Mouse (Mus musculus): ENCODE data around the gene Erh. TPM values are rescaled to one million over a fixed set of nuclear protein-coding genes. Genes with fewer than 3 reads are reported as not detected.
A peak's percentile ranks its signal among the peaks of the same experiment; 100 is the strongest.

Gene Erh
- total RNA-seq (2021) = 10 to 100 TPM; 10.7 to 19.9 TPM
- long read RNA-seq, experiment 1, transcript Erh-201 (4 exons, 1,293 nt) = major isoform, 117 of 128 reads
- long read RNA-seq, experiment 1, partial matches to known transcripts = 2 of 128 reads
- long read RNA-seq, experiment 1, other reads (novel, unspliced or antisense) = 5 of 128 reads
- long read RNA-seq, experiment 2, transcript Erh-201 (4 exons, 1,293 nt) = major isoform, 155 of 175 reads
- long read RNA-seq, experiment 2, transcript Erh-202 (5 exons, 506 nt) = minor isoform, 15 of 175 reads
- long read RNA-seq, experiment 2, partial matches to known transcripts = 0 of 175 reads
- long read RNA-seq, experiment 2, other reads (novel, unspliced or antisense) = 5 of 175 reads

DNA sequence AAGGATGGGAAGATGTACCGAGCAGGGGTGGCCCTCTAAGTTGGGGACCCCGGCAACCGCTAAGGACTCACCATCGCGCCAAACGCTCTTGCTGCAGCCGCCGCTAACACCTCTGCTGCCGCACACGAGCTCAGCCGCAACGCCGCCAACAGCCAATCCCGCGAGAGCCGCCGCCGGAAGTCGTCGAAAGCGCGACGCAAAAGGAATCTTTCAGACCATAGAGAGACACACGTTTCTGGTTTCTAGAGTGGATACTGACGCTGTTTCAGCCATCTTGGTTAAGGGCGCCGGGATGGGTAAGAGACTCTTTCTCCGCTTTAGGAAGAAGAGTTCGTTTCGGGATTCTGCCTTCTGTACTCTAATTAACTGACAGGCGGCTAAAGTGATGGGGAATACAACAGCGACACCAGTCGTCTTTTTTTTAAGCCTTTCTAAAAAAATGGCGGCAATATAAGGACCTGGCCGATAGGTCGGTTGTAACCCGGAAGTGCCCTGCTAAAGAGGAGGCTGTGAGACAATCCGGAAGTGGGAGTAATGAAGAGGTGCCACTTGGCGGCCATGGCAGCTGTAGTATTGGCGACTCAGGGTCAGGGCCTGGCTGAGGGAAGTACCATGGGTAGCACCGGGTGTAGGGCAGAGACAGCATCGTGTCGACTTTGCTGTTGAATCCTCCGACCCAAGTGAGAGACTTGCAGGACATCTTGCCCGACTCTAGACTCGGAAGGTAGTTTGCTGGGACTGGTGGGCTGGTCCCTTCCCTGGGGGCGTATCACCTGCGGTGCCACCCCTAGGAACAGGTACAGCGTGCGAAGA, at the start of gene Erh, which contains the start of gene Slc39a9:
TSS of gene Erh (minus strand) at position 649 of the 813 bp plus-strand sequence.
TSS of gene Slc39a9 (plus strand) at position 191 of the 813 bp plus-strand sequence.
- DNase-seq = peak; percentile 88 to 89
- intact Hi-C loops (cut with DNase I) = no loop called here

DNA sequence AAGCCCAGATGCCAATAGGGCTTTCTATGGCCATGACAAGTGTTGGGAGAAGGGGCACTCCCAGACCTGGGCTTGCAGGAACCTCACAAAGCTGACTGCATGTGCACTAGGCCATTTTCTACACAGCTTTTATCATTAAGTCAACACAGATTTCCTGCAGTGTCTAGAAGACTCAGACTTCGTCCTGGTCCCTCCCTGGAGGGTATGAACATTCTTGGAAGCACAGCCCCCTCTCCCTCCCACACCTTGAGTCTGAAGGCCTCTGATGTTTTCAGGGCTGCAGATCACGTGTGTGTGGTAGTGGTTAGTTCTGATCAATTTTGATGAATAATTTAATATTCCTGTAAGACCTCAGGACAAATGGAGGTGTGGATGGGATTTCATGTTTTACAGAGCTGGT, 49.6 kb upstream of the Erh start:
- DNase-seq = no peak
- intact Hi-C loops (cut with DNase I) = no loop called here

DNA sequence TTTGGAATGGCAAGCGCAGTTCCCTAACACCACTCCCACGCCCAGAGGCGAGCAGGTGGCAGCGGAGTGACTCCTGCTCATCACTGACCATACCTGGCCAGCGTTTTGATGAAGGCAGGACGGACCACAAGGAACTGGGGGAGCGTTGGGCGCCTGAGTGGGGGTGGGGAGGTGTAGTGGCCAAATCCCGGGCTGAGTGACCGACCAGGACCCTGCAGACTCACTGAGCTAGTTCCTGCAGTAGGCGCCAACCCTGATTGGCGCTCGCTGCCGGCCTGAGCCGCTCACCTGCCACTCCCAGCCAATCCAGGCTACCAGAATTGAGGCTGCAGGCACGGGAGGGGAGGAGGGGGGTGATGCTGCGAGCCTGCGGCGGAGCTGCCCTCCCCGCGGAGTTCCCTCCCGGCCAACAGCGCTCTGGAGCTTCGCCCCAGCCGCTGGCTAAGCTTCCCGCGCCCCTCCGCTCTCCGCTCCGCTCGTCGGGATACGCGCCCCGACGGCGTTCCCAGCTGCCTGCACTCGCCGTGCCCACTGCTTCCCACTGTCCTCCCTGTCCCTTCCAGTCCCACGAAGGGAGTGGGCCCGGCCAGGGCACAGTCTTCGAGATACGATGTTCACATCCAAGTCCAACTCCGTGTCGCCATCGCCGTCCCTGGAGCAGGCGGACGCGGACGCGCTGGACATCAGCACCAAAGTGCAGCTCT, 48.3 kb upstream of the Erh start, which contains the start of gene Plekhd1:
TSS of gene Plekhd1 (plus strand) at position 323 of the 704 bp plus-strand sequence.
- intact Hi-C loops (cut with DNase I) = no loop called here
- peak in 1 of 2 experiments; percentile 11 for DNase-seq

DNA sequence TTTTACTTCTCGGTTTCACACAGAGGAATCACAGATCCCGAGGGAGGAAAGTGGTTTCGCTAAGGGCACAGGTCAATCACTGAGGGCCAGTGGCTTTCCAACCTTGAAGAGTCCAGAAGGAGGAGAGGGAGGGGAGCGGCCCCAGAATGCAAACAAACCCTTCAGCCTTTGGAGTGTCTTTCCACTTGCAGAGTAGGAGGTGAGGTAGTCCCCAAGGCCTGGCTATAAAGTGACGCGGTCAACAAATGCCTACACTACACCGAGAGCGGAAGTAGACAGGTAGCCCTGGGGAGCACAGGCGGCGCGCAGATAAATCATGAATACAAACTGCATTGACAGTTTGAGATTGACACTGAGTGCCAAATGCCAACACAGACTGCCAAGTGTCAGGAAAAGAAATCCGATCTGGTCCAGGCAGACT, 47.5 kb upstream of the Erh start:
- peak in 1 of 2 experiments; percentile 14 for DNase-seq
- intact Hi-C loops (cut with DNase I) = no loop called here

DNA sequence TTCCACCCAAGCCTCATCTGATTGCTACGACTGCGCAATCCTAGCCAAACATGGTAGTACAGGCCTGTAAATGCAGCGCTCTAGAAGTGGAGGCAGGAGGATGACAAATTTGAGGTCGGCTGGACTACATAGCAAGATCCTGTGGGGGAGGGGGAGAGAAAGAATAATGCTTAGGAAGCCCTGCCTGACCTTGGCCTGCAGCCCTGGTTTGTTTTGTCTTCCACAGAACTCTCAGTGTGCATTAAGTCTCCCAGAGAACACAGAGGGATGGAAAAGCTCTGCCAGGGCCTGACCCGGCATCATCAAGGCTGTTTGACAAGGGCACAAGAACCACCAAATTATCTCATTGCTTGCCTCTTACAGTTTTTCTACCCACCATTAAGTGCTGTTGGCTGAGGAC, 45.6 kb upstream of the Erh start:
- no peak for DNase-seq
- intact Hi-C loops (cut with DNase I) = no loop called here

DNA sequence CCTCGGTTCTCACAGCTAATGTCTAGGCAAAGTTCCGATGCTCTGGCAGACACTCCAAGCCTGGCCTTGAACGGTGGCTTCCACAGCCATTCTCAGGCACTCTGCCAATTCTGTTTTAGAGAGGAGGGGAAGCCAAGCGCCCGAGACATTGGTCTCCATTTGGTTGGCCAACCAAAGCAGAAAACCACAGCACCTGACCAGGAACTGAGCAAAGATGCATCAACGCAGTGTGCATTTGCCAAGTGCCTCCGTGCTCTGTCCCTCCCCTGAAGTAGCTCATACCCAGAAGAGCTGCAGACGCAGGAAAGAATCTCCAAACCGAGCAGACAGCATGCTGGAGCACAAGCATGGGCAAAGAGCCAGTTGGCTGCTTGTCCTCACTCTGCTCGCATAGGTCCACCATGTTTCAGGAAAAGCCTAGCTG, 43.7 kb upstream of the Erh start:
- no peak for DNase-seq
- intact Hi-C loops (cut with DNase I) = no loop called here

DNA sequence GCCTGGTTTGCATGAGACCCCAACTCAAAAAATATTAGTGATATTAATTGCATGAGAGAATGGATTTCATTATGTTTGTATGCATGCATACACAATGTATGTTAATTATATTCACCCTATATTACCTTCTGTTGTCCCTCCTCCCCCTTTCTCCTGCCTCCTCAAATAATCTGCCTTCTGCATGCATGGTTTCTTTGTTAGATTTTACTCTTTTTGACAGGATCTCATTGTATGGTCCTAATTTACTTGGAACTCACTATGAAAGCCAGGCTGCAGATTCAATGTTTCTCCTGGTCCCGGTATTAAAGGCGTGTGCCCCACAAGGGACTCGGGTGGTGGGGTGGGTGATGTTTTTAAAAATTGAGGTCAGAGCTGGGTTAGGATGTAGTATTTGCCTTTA, 40.2 kb upstream of the Erh start:
- intact Hi-C loops (cut with DNase I) = no loop called here
- no peak for DNase-seq

DNA sequence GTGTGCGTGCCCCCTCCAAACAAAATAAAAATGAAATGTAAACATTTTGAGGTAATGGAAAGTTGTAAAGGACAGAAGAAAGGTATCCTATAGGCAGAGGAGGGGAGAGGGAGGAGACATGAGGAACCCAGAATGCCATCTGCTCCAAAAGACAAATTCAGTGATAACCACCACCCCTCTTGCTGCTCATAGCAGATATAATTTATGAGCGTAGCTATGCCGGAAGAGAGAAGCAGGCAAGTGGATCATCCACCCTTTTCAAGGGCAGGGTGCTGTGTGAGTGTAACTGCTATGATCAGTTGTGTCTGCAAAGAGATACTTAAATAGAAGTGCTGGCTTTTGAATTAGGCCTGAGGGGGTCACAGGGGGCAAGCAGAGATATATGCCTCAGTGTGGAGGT, 39.4 kb upstream of the Erh start:
- intact Hi-C loops (cut with DNase I) = no loop called here
- no peak for DNase-seq

DNA sequence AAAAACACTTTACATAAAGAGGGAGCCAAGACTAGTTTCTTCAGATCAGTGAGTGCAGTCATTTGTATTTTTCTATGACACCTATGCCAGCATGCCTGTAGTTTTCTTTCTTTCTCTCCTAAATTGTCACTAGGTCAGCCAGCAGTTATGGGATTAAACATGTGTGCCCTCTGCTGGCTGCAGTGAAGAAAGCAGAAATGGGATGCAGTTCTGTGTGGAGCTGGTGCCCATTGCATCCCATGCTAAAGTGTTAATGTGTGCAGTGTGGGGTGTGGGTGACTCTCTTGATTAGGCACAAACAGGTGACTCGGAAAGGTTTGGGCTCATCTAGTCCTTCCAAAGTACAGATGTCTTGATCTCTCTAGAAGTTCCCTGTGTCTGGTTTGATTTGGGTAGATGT, 37.2 kb upstream of the Erh start:
- intact Hi-C loops (cut with DNase I) = no loop called here
- no peak for DNase-seq

DNA sequence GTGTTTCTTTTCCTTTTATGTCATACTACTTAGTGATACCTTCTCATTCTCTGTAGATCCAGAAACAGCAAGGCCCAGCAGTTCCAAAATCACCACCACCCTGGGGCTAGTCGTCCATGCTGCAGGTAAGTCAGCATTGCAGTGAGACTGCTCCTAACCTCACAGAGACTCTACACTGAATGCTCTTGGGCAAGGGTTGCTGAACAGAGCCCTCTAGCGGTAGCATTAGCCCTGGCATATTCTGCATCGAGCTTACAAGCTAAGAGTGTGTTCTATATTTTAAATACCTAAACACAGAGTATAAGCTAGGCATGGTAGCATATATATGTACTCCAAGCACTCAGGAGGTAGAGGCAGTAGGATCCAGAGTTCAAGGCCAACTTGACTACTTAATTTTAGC, 29.0 kb upstream of the Erh start:
- intact Hi-C loops (cut with DNase I) = no loop called here
- DNase-seq = peak in 1 of 2 experiments; percentile 36

DNA sequence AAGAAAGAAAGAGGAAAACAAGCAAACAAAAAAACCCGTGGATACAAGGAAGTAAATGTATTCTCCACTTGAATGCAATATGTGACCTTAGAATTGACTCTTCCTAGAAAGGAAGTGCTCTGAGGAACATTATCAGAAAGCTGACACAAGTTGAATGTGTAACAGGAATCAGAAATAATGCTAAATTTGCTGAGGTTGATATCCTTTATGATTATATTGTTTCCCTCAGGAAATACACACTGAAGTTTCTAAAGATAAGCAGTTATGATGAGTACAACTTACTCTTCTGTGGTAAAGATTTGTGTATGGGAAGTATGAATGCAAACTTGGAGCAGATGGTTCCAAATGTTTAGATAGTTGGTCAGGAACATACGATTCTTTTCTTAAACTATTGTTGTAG, 24.2 kb upstream of the Erh start:
- intact Hi-C loops (cut with DNase I) = no loop called here
- DNase-seq = no peak

DNA sequence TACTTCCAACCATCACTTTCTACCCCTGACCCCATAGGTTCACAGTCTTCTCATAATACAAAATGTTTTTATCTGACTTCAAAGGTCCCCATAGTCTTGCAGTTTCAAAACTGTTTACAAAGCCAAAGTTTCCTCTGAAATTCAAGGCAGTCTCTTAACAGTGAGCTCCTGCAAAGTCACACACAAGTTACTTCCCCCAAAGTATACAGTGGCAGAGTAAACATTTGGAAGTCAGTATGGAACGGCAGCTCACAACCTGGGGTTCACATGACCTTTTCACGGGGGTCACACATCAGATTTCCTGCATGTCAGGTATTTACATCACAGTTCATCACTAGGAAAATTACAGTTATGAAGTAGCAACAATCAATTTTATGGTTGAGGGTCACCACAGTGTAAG, 19.8 kb upstream of the Erh start:
- no peak for DNase-seq
- intact Hi-C loops (cut with DNase I) = no loop called here

DNA sequence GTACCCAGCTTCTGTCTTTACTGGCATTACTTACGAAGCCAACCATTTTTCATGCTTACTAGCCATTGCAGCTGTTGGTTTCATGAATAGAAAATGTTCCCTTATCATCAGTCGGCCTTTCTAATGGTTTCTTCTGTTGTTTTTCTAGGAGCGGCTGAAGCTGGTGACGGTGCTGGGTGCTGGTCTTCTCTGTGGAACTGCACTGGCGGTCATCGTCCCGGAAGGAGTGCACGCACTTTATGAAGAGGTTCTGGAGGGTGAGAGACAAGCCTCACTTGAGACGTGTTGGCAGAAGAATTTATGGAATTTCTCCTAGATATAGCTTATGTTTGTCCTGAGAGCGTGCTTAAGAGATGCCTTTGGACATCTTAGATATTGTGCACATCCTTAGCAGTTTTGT, 18.2 kb upstream of the Erh start:
- intact Hi-C loops (cut with DNase I) = no loop called here
- DNase-seq = no peak

DNA sequence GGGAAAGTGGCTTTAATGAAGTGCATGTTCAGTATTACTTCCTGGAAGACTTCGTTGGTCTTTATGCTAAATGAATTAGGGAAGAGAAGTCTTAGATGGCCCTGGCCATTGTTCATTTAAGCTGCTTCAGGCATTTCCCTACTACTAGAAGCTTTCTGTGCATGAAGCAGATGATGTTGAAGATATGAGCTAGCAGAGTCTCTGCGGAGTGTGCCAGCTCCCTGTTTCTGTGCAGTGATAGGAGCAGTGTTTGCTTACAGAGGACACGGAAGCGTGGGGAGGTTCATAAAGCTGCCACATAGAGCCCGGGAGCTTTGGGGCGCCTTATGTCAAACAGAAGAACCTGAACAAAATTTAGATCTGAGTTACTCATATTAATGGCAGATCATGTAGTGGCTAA, 14.5 kb upstream of the Erh start:
- intact Hi-C loops (cut with DNase I) = no loop called here
- no peak for DNase-seq

DNA sequence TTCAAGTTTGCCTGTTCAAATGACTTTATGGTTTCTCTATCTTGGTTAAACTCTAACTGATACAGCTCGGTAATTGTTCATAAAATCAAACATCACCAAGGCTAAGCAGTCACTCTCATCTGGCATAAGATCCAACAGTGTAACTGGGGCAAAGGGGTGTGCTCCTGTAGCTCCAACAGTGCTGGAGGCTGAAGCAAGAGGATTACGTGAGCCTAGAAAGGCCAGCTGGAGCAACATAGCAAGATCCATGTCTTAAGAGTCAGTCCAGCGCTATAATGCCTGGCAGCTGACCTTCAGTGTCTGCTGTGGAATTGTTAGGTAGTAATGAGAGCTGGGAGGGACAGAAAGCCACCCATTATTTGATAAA, 10.5 kb upstream of the Erh start:
- DNase-seq = no peak

DNA sequence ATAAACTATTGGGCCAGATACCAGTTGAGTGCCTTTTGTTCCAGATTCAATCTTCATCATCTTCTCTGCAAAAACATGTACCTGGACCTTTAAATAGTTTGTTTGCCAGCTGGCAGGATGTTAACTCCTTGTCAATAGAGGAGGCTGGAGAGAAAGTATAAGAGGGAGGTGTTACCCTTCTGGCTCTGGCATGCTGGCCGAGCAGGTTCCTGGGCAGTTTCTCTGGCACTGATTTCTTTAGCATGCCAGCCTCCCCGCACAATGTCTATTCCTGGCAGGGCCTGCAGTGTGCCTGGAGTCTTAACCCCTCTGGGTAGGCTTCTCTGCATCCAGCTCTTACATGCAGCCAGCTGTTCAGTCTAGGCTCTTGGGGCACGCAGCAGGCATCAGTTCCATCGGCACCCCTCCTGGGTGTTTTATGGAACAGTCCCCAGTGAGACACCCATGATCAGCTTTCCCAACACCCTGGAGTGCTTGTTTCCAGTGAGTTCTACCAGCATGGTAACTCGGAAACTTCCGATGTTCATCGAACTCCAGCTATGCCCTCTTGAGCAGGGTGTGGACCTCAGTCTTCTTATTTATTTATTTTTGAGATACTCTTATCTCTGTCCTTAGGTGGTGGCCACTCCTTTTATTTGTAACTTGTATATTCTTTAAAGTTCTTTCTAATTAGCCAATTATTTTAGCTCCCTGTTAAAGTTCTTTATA, 10.0 kb upstream of the Erh start:
- intact Hi-C loops (cut with DNase I) = no loop called here
- DNase-seq = no peak

More for the DNA sequence above, 10.5 kb upstream of the Erh start:
- intact Hi-C loops (cut with DNase I) = no loop called here

DNA sequence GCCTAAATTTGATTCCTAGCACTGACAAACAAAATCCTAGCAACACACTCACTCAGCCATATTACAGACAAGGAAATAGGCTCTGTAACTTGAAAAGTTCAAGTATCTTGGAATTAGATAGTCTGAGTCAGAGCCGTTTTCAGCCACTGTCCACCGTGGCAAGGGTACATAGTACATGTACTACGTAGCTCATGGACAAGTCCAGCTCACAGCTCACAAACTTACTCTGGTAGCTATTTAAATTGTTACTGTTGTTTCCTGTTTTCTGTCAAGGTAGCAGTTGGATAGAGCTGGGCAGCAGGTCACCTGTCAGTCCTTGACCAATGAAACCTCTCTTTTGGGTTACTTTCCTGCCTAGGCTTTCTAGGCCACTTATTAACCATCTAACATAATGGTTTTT, 2.2 kb upstream of the Erh start:
- DNase-seq = no peak
- intact Hi-C loops (cut with DNase I) = no loop called here

DNA sequence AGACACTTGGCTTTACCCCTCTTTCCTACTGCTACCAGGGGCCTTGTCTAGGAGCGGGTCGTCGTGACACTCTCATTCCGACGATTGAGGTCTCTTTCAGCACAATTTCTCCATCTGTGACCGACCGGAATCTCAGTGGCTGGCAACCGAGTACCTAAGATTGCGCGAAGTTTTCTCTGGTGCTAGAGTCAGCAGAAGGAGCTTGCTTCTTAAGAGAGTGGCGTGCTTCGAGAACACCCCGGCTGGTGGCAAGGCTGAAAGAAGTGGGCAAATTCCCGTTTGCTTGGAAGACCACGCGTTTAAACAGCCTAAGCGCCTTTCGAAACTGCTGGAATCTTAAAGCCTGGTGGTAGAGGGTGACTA, 346 bp upstream of the Erh start:
- no peak for DNase-seq
- intact Hi-C loops (cut with DNase I) = no loop called here

DNA sequence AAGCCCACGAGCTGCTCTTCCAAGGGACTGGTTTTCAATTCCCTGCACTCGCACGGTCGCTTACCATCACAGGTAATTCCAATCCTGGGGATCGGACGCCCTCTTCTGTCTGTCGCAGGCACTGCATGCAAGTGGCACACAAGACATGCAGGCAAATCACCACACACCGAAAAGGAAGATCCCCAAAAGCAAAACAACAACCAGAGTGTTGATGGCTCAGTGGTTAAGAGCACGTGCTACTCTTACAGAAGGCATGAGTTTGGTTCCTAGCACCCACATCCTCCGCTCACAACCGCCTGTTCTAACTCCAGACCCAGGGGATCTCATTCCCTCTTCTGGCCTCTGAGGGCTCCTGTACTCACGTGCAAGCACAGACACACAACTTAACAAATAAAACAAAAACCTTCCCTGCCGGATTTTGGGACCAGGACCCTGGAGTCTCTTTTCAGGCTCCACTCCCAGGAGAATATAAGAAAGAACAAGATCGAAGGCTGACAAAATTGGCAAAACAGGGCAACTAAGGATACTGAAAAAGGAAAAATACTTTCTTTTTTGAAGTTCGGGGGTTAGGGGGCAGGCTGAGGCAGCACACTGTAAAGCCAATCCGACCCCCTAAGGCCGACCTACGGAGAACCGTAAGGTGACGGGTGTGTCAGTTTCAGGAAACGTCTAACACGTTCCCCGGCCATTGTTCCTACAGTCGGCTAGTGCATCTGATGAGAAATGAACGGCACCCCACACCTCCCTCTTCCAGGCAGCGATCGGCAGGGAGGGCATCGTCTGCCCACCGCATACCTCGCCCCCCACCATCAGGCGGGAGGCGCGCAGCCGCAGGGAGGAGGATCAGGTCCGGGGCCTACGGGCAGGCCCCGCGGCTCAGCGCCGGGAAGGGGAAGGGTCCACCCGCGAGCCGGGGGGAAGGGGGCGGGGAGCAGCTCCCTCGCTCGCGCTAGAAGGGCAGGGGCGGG, 1.1 kb downstream of the Erh start:
- DNase-seq = peak; percentile 27 to 45
- intact Hi-C loops (cut with DNase I) = no loop called here

All from gastrocnemius, postnatal 36 days (tissue).